Mouse (Mus musculus) C2C12 (cell line): ENCODE measurements around the gene Ano6. TPM values are rescaled to one million over a fixed set of nuclear protein-coding genes. Genes with fewer than 3 reads are reported as not detected.

Experiments
- H3K27me3 ChIP-seq: one replicate; pipeline ENCODE4 v1.6.1; 2011; ENCODE audit not compliant: control insufficient read depth, insufficient read depth, insufficient read length
- H3K36me3 ChIP-seq: one replicate; pipeline ENCODE4 v1.6.1; 2011; ENCODE audit not compliant: control insufficient read depth, insufficient read depth
- H3K4me3 ChIP-seq: one replicate; pipeline ENCODE4 v1.5.1; 2011; ENCODE audit warnings: mild to moderate bottlenecking, control low read depth; ENCODE audit not compliant: poor library complexity, insufficient read depth, severe bottlenecking
- H3K79me2 ChIP-seq: one replicate; pipeline ENCODE4 v1.6.1; 2011; ENCODE audit not compliant: control insufficient read depth, insufficient read depth
- H3K79me3 ChIP-seq: one replicate; pipeline ENCODE4 v1.6.1; 2011; ENCODE audit warnings: low read depth, control low read depth
- H3ac ChIP-seq: one replicate; pipeline ENCODE3; 2011; ENCODE audit warnings: low read depth; ENCODE audit not compliant: control insufficient read depth, insufficient read length
- CEBPB ChIP-seq: IDR thresholded peaks from one replicate; pipeline ENCODE4 v1.6.1; 2011; ENCODE audit warnings: low read depth, mild to moderate bottlenecking, control low read depth, moderate library complexity
- CTCF ChIP-seq: IDR thresholded peaks from one replicate; pipeline ENCODE4 v1.5.1; 2011; ENCODE audit not compliant: control insufficient read depth, insufficient read depth, insufficient read length
- FOSL1 ChIP-seq: IDR thresholded peaks from one replicate; pipeline ENCODE4 v1.8.0; 2011; ENCODE audit warnings: mild to moderate bottlenecking, low read length; ENCODE audit not compliant: poor library complexity, insufficient read depth, severe bottlenecking
- MAX ChIP-seq: IDR thresholded peaks from one replicate; pipeline ENCODE4 v1.6.1; 2011; ENCODE audit warnings: mild to moderate bottlenecking, control low read depth
- MYOD1 ChIP-seq: IDR thresholded peaks from one replicate; pipeline ENCODE4 v1.6.1; 2011; ENCODE audit warnings: low read depth; ENCODE audit not compliant: control insufficient read depth, insufficient read length
- MYOG ChIP-seq: IDR thresholded peaks from one replicate; pipeline ENCODE4 v1.6.1; 2011; ENCODE audit not compliant: control insufficient read depth, insufficient read length; ENCODE audit errors: extremely low read depth
- USF1 ChIP-seq: IDR thresholded peaks from one replicate; pipeline ENCODE4 v1.6.1; 2011; ENCODE audit warnings: low read depth, mild to moderate bottlenecking, control low read depth, moderate library complexity
- polyA plus RNA-seq: library from polyadenylated mRNA; unstranded; fragments of >200 nt; fragmentation: generic; extraction: Trizol; gene quantifications from one replicate; pipeline ENCODE4 v1.2.1, GENCODE M21; 2012; ENCODE audit warnings: missing spikeins

Gene Ano6
- polyA plus RNA-seq, 1 experiment = 73.2 TPM

DNA sequence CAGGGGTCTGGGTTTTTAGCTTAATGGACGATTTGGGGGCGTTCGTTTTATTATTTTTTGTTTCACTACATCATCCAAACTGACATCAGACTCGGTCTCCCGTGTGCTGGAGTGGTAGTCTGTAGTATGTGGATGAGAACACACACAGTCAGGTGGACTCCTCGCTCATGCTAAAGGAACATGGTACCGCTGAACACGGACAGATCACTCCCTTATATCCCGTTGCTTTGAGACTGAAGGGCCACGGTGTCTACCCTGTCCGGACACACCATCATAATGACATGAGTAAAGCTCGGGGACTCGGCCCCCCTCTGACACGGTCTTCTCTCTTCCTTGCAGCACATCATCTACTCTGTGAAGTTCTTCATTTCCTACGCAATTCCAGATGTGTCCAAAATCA is 181.5 kb downstream of the Ano6 start:
- TF ChIP-seq MYOG = no peak
- no peak for TF ChIP-seq CEBPB
- no peak for TF ChIP-seq MYOD1
- TF ChIP-seq FOSL1 = no peak
- TF ChIP-seq CTCF = no peak
- Histone ChIP-seq H3K27me3 (no peaks in the 10 kb centered on the region), H3K36me3 (peaks cover 70% of the 10 kb centered on the region), H3ac (no peak overlapping the region), H3K79me3 (no peaks in the 10 kb centered on the region), H3K4me3 (no peak overlapping the region), H3K79me2 (no peaks in the 10 kb centered on the region)

DNA sequence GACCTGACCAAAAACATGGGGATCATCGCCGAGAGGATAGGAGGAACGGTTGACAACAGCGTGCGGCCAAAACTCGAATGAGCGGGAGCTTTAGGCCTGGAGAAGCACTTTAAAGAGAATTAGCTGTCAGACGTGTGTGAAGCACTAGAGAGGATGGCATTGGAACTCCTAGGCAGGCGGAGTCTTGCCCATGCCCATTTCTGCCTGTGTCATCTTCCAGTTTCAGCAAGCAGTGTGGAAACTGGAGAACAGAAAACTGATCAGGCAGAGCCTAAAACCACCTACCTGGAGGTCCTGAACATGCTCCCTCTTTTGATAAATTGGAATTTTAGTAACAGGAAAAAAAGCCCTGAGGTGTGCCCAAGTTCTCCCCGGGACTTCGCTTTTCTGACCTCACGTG is 182.0 kb downstream of the Ano6 start:
- H3K79me3 ChIP-seq = no peaks in the 10 kb centered on the region
- no peak overlapping the region for H3ac ChIP-seq
- no peaks in the 10 kb centered on the region for H3K27me3 ChIP-seq
- TF ChIP-seq MAX = no peak
- peaks cover 66% of the 10 kb centered on the region for H3K36me3 ChIP-seq
- H3K4me3 ChIP-seq = no peak overlapping the region
- H3K79me2 ChIP-seq = no peaks in the 10 kb centered on the region

DNA sequence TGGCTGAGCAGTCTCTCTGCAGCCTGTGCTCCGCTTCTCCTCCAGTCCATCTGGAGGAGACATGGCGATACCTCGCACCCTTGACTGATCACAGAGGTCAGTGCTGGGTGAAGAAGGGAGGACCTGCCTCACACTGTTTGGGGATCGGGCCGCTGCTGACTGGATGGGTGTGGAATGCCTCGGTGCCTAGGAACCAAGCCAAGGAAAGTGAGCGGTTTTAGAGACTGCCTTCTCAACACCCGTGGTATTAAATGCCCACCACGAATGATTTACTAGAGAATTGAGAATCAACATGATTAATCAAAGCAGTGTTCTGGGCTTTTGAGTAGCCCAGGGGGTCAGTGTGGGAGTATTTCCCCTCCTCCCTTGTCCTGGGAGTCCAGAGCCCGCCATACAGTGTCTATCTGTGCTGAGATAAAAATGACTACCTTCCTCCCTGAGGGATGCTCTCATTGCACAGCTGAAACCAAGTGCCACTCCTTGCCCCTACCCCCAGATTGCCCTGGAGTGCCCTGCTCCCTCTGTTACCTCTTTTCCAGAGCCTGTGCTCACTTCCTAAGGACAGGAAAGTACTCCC is 183.5 kb downstream of the Ano6 start:
- H3K36me3 ChIP-seq = peaks cover 51% of the 10 kb centered on the region
- no peaks in the 10 kb centered on the region for H3K79me2 ChIP-seq
- H3K4me3 ChIP-seq = no peak overlapping the region
- H3ac ChIP-seq = no peak overlapping the region
- H3K27me3 ChIP-seq = no peaks in the 10 kb centered on the region
- no peaks in the 10 kb centered on the region for H3K79me3 ChIP-seq
- TF ChIP-seq USF1 (no peak), MYOG (no peak), CTCF (no peak), MYOD1 (no peak), CEBPB (no peak), MAX (no peak), FOSL1 (no peak)

DNA sequence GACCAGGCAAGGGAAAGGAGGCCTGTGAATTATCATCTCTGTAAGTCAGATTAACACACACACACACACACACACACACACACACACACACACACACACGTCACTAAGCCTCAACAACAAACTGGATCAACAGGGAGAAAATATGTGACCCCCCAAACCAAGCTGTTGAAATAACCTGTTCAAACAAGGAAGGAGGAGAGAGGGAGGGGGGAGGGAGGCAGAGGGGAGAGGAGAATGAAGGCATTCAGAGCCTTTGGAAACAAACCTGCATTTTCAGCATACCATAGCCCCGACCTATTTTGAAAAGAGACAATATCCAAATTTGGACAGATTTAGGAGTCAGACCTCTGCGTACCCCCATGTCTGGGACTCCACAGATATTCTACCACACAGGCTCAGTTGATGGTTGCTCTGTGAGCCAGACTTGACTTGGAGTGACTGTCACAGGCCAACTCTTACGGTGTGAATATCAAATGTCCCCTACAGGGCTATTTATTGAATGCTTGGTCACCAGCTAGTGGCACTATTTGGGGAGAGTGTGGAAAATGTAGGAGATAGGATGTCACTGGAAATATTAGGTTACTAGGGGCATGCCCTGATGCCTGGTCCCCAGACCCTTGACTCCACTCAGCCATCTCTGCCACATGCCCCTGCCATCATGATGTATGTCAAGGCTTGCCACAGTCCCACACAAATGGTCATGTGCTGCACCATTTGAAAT is 185.7 kb downstream of the Ano6 start:
- Histone ChIP-seq H3K36me3 (peaks cover 34% of the 10 kb centered on the region), H3K4me3 (no peak overlapping the region), H3K79me2 (no peaks in the 10 kb centered on the region), H3K27me3 (no peaks in the 10 kb centered on the region), H3ac (no peak overlapping the region), H3K79me3 (no peaks in the 10 kb centered on the region)
- TF ChIP-seq MYOD1 (no peak), CEBPB (no peak), CTCF (no peak), USF1 (no peak), FOSL1 (no peak), MYOG (no peak), MAX (no peak)

DNA sequence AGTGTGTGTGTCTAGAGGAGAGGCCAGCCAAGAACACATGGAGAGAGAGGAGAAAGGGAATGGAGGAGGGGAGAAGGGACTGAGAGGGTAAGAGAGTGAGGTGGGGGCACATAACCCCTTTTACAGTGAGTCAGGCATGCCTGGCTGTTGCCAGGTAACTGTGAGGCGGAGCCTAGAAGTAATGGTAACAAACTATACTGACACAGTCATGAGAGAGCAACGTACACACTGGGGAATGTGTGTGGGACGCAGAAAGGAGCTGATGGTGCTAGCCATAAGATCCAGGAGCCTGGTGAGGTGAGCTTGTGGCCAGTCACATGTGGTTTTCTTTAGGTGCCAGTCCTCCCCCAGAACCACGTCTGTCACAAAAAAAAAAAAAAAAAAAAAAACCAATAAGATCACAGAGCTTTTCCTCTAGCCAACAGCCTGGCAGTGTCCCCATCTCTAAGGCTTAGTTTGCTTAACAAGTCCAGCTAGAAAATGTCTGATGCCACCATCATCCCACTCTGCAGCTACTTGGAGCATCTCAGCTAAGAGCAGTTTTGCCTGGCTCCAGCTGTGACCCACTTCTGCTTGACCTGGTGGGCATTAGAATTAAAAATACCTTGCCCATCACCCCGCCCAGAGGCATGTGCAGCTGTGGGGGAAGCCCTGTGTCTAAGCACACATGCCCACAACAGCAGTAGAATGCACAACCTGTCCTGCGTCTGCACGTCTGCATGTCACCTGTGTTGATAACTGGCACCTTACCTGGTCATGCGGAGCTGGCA is 186.7 kb downstream of the Ano6 start:
- H3K79me3 ChIP-seq = no peaks in the 10 kb centered on the region
- H3K4me3 ChIP-seq = no peak overlapping the region
- no peaks in the 10 kb centered on the region for H3K79me2 ChIP-seq
- TF ChIP-seq MYOG (no peak), CEBPB (no peak), MYOD1 (no peak), FOSL1 (no peak), CTCF (no peak), MAX (no peak), USF1 (no peak)
- peaks cover 29% of the 10 kb centered on the region for H3K36me3 ChIP-seq
- no peaks in the 10 kb centered on the region for H3K27me3 ChIP-seq
- no peak overlapping the region for H3ac ChIP-seq

DNA sequence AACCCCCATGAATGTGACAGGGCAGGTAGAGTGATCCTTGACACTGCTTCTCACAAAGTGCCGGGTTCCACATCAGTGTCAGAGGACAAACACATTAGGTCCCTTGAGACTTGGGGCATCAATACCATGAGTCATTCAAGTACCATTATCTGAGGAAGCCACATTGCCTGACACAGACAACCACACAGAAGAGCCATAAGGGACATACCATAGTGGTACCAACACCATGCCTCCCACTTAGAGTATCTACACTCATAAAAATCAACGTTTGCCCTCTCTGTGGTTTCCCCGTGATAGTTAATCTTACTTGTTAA is 187.3 kb downstream of the Ano6 start:
- peaks cover 24% of the 10 kb centered on the region for H3K36me3 ChIP-seq
- TF ChIP-seq MAX = no peak
- no peak for TF ChIP-seq FOSL1
- TF ChIP-seq CTCF = no peak
- no peak for TF ChIP-seq MYOG
- TF ChIP-seq USF1 = no peak
- TF ChIP-seq CEBPB = no peak
- TF ChIP-seq MYOD1 = no peak
- no peak overlapping the region for H3ac ChIP-seq
- no peaks in the 10 kb centered on the region for H3K79me2 ChIP-seq
- no peaks in the 10 kb centered on the region for H3K27me3 ChIP-seq
- no peaks in the 10 kb centered on the region for H3K79me3 ChIP-seq
- H3K4me3 ChIP-seq = no peak overlapping the region
